Mouse (Mus musculus) mouse trophoblast stem cell (cell line): ENCODE results near the gene Mctp1.

Experiments used
- in situ Hi-C, 2 experiments: fragments of 300-500 bp; cut with MseI, MboI; formaldehyde crosslinking; loops; 2 replicates in 1 of 2; 3 replicates in 1 of 2; pipeline ENCODE4 v1.15.1; 2025

The Mctp1 gene

GRCm38 (mm10) chr13:76609425-76609824 lies 225.1 kb downstream of the Mctp1 start:
- in situ Hi-C loops = no loop called here

GRCm38 (mm10) chr13:76611499-76611898 lies 227.2 kb downstream of the Mctp1 start:
- in situ Hi-C loops = no loop called here

- in situ Hi-C loops = no loop called here
Observed at GRCm38 (mm10) chr13:76620111-76620510, 235.8 kb downstream of the Mctp1 start.

- in situ Hi-C loops = no loop called here
Observed at GRCm38 (mm10) chr13:76620525-76620924, 236.2 kb downstream of the Mctp1 start.

GRCm38 (mm10) chr13:76633707-76634106 lies 249.4 kb downstream of the Mctp1 start:
- in situ Hi-C loops = no loop called here

- in situ Hi-C loops = no loop called here
Observed at GRCm38 (mm10) chr13:76638282-76638681, 253.9 kb downstream of the Mctp1 start.

- in situ Hi-C loops = no loop called here
Observed at GRCm38 (mm10) chr13:76659523-76659922, 275.2 kb downstream of the Mctp1 start.

GRCm38 (mm10) chr13:76681286-76681685 lies 297.0 kb downstream of the Mctp1 start:
- in situ Hi-C loops = loop anchor here (5.0 to 25.0 kb wide), 3 partner anchors 264 to 469 kb away; no protein-coding TSS in a partner anchor

- in situ Hi-C loops = loop anchor here (10.0 to 25.0 kb wide), 2 partner anchors 275 to 477 kb away; no protein-coding TSS in a partner anchor
Observed at GRCm38 (mm10) chr13:76689349-76689748, 305.0 kb downstream of the Mctp1 start.

- in situ Hi-C loops = loop anchor here in 1 of 2 experiments (25.0 kb wide), 1 partner anchor 478 kb away; no protein-coding TSS in a partner anchor
Observed at GRCm38 (mm10) chr13:76690143-76690542, 305.8 kb downstream of the Mctp1 start.

- in situ Hi-C loops = loop anchor here in 1 of 2 experiments (25.0 kb wide), 1 partner anchor 478 kb away; no protein-coding TSS in a partner anchor
Observed at GRCm38 (mm10) chr13:76690697-76691096, 306.4 kb downstream of the Mctp1 start.

- in situ Hi-C loops = no loop called here
Observed at GRCm38 (mm10) chr13:76734013-76734412, 349.7 kb downstream of the Mctp1 start.

- in situ Hi-C loops = no loop called here
Observed at GRCm38 (mm10) chr13:76750663-76751429, 366.5 kb downstream of the Mctp1 start.

GRCm38 (mm10) chr13:76759832-76760490 lies 375.6 kb downstream of the Mctp1 start:
- in situ Hi-C loops = no loop called here

GRCm38 (mm10) chr13:76799662-76800061 lies 415.3 kb downstream of the Mctp1 start:
- in situ Hi-C loops = no loop called here

- in situ Hi-C loops = no loop called here
Observed at GRCm38 (mm10) chr13:76801126-76801632, 416.8 kb downstream of the Mctp1 start.

- in situ Hi-C loops = no loop called here
Observed at GRCm38 (mm10) chr13:76802051-76802728, 417.9 kb downstream of the Mctp1 start.

- in situ Hi-C loops = no loop called here
Observed at GRCm38 (mm10) chr13:76802926-76803325, 418.6 kb downstream of the Mctp1 start.

GRCm38 (mm10) chr13:76803799-76804198 lies 419.5 kb downstream of the Mctp1 start:
- in situ Hi-C loops = no loop called here

GRCm38 (mm10) chr13:76808871-76809390 lies 424.6 kb downstream of the Mctp1 start:
- in situ Hi-C loops = no loop called here

- in situ Hi-C loops = no loop called here
Observed at GRCm38 (mm10) chr13:76809802-76810201, 425.5 kb downstream of the Mctp1 start.

GRCm38 (mm10) chr13:76810496-76810939 lies 426.2 kb downstream of the Mctp1 start:
- in situ Hi-C loops = no loop called here
